Mouse (Mus musculus): ENCODE measurements around the gene Nln. TPM values are rescaled to one million over a fixed set of nuclear protein-coding genes. Genes with fewer than 3 reads are reported as not detected.

Nln gene
- polyA plus RNA-seq, 1 experiment from 2014 or later = 23.5 TPM

DNA sequence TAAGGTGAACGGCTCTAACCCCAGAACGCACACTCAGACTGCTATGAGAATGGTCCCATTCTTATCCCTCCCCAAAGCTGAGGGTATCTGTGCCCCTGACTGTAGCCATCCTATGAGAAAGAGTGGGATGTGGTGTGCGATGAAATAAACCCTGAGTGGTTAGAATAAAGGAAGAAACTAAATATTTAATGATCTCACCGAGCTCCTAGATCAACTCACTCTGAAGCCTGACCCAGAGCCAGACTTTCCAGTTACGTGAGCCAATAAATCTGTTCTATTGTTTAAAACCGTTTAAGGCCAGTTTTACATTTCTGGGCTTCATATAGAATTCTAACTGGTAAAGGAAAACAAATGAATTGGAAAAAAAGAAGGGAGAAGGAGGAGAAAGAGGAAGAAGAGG is 32.4 kb downstream of the Nln start:
- ATAC-seq (ENCODE audit: low FRiP score) (no peak), DNase-seq (ENCODE audit: low spot score, missing footprints) (no peak)
- no peak overlapping the region for H3K4me3 ChIP-seq (ENCODE audit: low read depth, low read length)
- H3K27ac ChIP-seq (ENCODE audit: low read depth, low read length) = no peak overlapping the region
- WGBS = 94% methylated on average over 6 of the region's 6 CpGs
- H3K4me2 ChIP-seq = no peak overlapping the region
- H3K36me3 ChIP-seq (ENCODE audit: control insufficient read depth, insufficient read depth, low read length) = no peaks in the 10 kb centered on the region
- no peaks in the 10 kb centered on the region for H3K27me3 ChIP-seq (ENCODE audit: control insufficient read depth, insufficient read depth, low read length)
- H3K4me1 ChIP-seq (ENCODE audit: control insufficient read depth, insufficient read depth, low read length) = no peaks in the 10 kb centered on the region
- H3K9me3 ChIP-seq (ENCODE audit: control insufficient read depth, low read length) = no peaks in the 10 kb centered on the region
- no peak overlapping the region for H3K9ac ChIP-seq (ENCODE audit: low read length)

DNA sequence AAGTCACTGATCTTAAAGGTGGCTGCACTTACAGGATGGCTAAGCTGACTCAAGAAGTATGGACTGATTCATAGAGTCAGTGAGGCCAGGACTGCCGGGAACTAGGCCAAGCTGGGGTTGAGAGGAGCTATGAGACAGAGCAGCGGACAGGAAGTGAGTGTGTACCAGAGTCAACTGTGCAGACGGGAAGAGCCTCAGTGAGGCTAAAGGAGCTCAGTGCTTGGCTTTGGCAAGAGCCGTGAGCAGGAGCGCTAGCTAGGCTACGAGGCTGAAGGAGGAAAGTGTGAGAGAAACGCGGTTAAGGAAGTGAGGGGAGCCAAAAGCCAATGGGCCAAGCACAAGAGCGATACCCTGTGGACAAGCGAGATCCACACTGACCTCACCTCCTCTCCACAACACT is 34.7 kb downstream of the Nln start:
- H3K4me3 ChIP-seq (ENCODE audit: low read depth, low read length) = no peak overlapping the region
- no peak overlapping the region for H3K27ac ChIP-seq (ENCODE audit: low read depth, low read length)
- no peak overlapping the region for H3K9ac ChIP-seq (ENCODE audit: low read length)
- WGBS = 84% methylated on average over 10 of the region's 10 CpGs
- no peak for ATAC-seq (ENCODE audit: low FRiP score)
- no peak for DNase-seq (ENCODE audit: low spot score, missing footprints)
- H3K36me3 ChIP-seq (ENCODE audit: control insufficient read depth, insufficient read depth, low read length) = no peaks in the 10 kb centered on the region
- H3K4me2 ChIP-seq = no peak overlapping the region
- no peaks in the 10 kb centered on the region for H3K4me1 ChIP-seq (ENCODE audit: control insufficient read depth, insufficient read depth, low read length)
- H3K9me3 ChIP-seq (ENCODE audit: control insufficient read depth, low read length) = no peaks in the 10 kb centered on the region
- no peaks in the 10 kb centered on the region for H3K27me3 ChIP-seq (ENCODE audit: control insufficient read depth, insufficient read depth, low read length)

DNA sequence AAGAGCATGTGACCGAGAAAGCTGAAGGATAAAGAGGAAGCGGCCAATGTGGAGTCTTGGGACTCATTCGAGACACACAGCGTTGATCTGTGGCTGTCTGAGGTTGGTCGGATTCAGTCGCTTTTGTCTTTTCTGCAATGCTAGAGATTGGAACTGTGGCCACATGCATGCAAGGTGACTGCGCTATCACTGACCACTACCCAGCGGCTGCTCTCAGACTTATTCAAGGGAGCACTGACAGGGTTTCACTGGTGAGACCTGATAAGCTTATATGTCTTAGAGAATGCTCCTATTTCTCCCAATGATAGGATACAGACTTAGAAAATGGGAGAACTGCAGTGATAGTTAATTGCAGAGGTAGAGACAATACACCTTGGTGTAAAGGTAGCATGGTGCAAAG is 35.2 kb downstream of the Nln start:
- no peaks in the 10 kb centered on the region for H3K36me3 ChIP-seq (ENCODE audit: control insufficient read depth, insufficient read depth, low read length)
- no peak overlapping the region for H3K27ac ChIP-seq (ENCODE audit: low read depth, low read length)
- no peaks in the 10 kb centered on the region for H3K9me3 ChIP-seq (ENCODE audit: control insufficient read depth, low read length)
- H3K27me3 ChIP-seq (ENCODE audit: control insufficient read depth, insufficient read depth, low read length) = no peaks in the 10 kb centered on the region
- WGBS = 98% methylated on average over 8 of the region's 8 CpGs
- H3K4me2 ChIP-seq = no peak overlapping the region
- no peak overlapping the region for H3K9ac ChIP-seq (ENCODE audit: low read length)
- DNase-seq (ENCODE audit: low spot score, missing footprints) (no peak), ATAC-seq (ENCODE audit: low FRiP score) (no peak)
- no peaks in the 10 kb centered on the region for H3K4me1 ChIP-seq (ENCODE audit: control insufficient read depth, insufficient read depth, low read length)
- H3K4me3 ChIP-seq (ENCODE audit: low read depth, low read length) = no peak overlapping the region

DNA sequence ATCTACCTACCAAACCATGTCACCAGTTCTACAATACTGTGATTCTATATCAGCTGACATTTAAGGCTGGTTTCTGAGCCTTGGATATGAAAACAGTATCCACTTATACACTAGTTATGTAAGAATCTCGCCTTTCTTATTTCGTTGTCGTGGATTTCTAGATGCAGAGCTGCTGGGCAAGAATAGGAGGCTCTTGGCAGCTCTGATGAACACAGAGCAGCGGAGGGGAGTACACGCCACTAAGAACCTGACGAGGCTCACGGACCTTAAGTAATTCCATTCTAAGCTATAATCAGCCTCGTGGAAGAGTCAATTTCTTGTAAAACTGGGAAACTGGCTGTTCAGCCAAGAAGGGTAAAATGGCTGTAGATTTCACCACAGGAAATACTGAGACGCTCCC is 37.1 kb downstream of the Nln start:
- Histone ChIP-seq H3K9ac (ENCODE audit: low read length) (no peak overlapping the region), H3K4me1 (ENCODE audit: control insufficient read depth, insufficient read depth, low read length) (no peaks in the 10 kb centered on the region), H3K36me3 (ENCODE audit: control insufficient read depth, insufficient read depth, low read length) (no peaks in the 10 kb centered on the region), H3K27me3 (ENCODE audit: control insufficient read depth, insufficient read depth, low read length) (no peaks in the 10 kb centered on the region), H3K4me2 (no peak overlapping the region), H3K27ac (ENCODE audit: low read depth, low read length) (no peak overlapping the region), H3K4me3 (ENCODE audit: low read depth, low read length) (no peak overlapping the region), H3K9me3 (ENCODE audit: control insufficient read depth, low read length) (no peaks in the 10 kb centered on the region)
- ATAC-seq (ENCODE audit: low FRiP score) = no peak
- no peak for DNase-seq (ENCODE audit: low spot score, missing footprints)
- WGBS = 94% methylated on average over 9 of the region's 9 CpGs

DNA sequence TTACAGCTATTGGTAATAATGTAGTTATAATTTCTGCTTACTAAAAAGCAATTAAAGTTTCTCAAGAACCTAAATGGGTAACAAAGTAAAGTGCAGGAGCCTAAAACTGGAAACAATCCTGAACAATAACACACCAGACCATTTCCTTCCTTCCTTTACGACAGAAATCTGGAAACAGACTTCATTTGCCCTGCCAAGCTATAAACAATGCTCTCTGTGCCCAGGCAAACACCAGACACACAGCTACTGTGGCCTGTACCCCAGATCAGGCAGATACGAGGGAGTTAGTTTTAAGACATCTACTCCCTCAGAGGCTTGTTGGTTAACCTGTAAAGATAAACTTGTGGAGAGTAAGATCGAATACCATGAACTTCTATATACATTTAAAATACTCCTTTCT is 38.7 kb downstream of the Nln start:
- Histone ChIP-seq H3K4me1 (ENCODE audit: control insufficient read depth, insufficient read depth, low read length) (no peaks in the 10 kb centered on the region), H3K9me3 (ENCODE audit: control insufficient read depth, low read length) (no peaks in the 10 kb centered on the region), H3K9ac (ENCODE audit: low read length) (no peak overlapping the region), H3K4me3 (ENCODE audit: low read depth, low read length) (no peak overlapping the region), H3K27ac (ENCODE audit: low read depth, low read length) (no peak overlapping the region), H3K36me3 (ENCODE audit: control insufficient read depth, insufficient read depth, low read length) (no peaks in the 10 kb centered on the region), H3K4me2 (no peak overlapping the region), H3K27me3 (ENCODE audit: control insufficient read depth, insufficient read depth, low read length) (no peaks in the 10 kb centered on the region)
- DNase-seq (ENCODE audit: low spot score, missing footprints) (no peak), ATAC-seq (ENCODE audit: low FRiP score) (no peak)
- WGBS = 93% methylated on average over 3 of the region's 3 CpGs

DNA sequence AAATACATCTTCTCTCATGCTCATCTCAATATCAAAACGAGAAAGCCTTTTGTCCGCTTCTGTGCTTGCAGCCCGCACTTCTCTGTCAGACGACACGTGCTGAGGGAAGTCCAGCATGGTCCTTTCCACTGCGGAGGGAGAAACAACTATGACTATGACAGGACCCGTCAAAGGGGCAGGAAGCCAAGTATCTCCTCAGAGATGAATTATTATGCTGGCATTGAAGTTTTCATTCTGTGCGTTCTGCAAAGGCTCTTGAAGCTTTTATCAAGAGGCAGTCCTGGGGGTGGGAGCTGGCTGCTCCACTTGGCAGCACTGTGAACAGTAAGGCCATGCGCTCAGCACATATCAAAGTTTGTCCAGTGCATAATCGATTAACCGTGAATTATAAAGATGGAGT is 40.2 kb downstream of the Nln start:
- Histone ChIP-seq H3K4me3 (ENCODE audit: low read depth, low read length) (no peak overlapping the region), H3K9ac (ENCODE audit: low read length) (no peak overlapping the region), H3K4me2 (no peak overlapping the region), H3K9me3 (ENCODE audit: control insufficient read depth, low read length) (no peaks in the 10 kb centered on the region), H3K27ac (ENCODE audit: low read depth, low read length) (no peak overlapping the region), H3K27me3 (ENCODE audit: control insufficient read depth, insufficient read depth, low read length) (no peaks in the 10 kb centered on the region), H3K4me1 (ENCODE audit: control insufficient read depth, insufficient read depth, low read length) (no peaks in the 10 kb centered on the region), H3K36me3 (ENCODE audit: control insufficient read depth, insufficient read depth, low read length) (no peaks in the 10 kb centered on the region)
- 92% methylated on average over 11 of the region's 11 CpGs for WGBS
- no peak for ATAC-seq (ENCODE audit: low FRiP score)
- no peak for DNase-seq (ENCODE audit: low spot score, missing footprints)

DNA sequence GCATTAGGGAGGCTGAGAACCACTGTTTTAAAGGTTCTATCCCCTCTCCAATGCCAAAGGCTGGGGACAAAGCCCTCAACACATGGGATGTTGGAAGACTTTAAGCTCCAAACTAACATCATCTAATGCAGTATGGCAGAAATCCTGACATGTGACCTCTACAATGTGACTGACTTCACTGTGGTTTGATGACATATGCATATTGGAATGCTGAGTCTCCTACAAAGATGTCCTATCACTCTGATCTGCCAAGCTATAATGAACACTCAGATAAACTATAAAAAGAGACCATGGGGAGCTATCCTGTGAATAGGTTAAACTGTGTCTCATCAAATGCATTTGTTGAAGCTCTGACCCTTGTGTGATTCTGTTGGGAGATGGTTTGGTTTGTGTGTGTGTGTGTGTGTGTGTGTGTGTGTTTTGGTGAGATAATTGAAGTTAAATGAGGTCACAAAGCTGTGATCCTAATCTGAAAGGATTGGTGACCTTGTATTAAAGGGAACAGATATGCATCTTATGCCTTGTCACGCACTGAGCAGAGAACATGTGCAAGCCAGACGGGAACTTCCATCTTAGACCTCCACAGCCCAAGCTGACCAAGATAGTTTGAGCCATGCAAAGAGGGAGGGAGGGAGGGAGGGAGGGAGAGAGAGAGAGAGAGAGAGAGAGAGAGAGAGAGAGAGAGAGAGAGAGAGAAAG is 43.6 kb downstream of the Nln start:
- Histone ChIP-seq H3K27ac (ENCODE audit: low read depth, low read length) (no peak overlapping the region), H3K4me2 (no peak overlapping the region), H3K27me3 (ENCODE audit: control insufficient read depth, insufficient read depth, low read length) (no peaks in the 10 kb centered on the region), H3K4me3 (ENCODE audit: low read depth, low read length) (no peak overlapping the region), H3K4me1 (ENCODE audit: control insufficient read depth, insufficient read depth, low read length) (no peaks in the 10 kb centered on the region), H3K36me3 (ENCODE audit: control insufficient read depth, insufficient read depth, low read length) (no peaks in the 10 kb centered on the region), H3K9me3 (ENCODE audit: control insufficient read depth, low read length) (no peaks in the 10 kb centered on the region), H3K9ac (ENCODE audit: low read length) (no peak overlapping the region)
- WGBS = 84% methylated on average over 2 of the region's 2 CpGs
- DNase-seq (ENCODE audit: low spot score, missing footprints) = no peak
- no peak for ATAC-seq (ENCODE audit: low FRiP score)

DNA sequence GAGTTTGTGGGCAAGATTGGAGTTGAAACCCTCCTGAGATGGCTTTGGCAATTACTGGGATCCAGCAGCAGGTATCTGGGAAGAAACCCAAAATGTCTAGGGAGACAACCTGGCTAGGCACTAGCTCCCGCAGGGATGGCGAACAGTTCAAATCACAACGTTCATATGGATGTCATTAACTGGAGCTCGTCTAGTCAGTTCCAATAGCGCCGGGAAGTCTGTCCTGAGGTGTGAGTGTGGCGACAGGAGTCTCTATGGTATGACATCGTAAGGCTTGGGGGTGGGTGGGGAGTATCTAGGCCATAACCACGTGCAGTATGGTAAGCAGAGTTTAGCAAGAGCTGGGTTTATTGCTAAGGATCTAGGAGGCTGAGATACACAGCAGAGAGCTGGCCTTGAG is 46.4 kb downstream of the Nln start:
- H3K27ac ChIP-seq (ENCODE audit: low read depth, low read length) = no peak overlapping the region
- no peaks in the 10 kb centered on the region for H3K4me1 ChIP-seq (ENCODE audit: control insufficient read depth, insufficient read depth, low read length)
- H3K9ac ChIP-seq (ENCODE audit: low read length) = no peak overlapping the region
- no peaks in the 10 kb centered on the region for H3K27me3 ChIP-seq (ENCODE audit: control insufficient read depth, insufficient read depth, low read length)
- H3K9me3 ChIP-seq (ENCODE audit: control insufficient read depth, low read length) = no peaks in the 10 kb centered on the region
- H3K36me3 ChIP-seq (ENCODE audit: control insufficient read depth, insufficient read depth, low read length) = no peaks in the 10 kb centered on the region
- DNase-seq (ENCODE audit: low spot score, missing footprints) = no peak
- no peak for ATAC-seq (ENCODE audit: low FRiP score)
- no peak overlapping the region for H3K4me3 ChIP-seq (ENCODE audit: low read depth, low read length)
- WGBS = 89% methylated on average over 9 of the region's 9 CpGs
- H3K4me2 ChIP-seq = no peak overlapping the region

DNA sequence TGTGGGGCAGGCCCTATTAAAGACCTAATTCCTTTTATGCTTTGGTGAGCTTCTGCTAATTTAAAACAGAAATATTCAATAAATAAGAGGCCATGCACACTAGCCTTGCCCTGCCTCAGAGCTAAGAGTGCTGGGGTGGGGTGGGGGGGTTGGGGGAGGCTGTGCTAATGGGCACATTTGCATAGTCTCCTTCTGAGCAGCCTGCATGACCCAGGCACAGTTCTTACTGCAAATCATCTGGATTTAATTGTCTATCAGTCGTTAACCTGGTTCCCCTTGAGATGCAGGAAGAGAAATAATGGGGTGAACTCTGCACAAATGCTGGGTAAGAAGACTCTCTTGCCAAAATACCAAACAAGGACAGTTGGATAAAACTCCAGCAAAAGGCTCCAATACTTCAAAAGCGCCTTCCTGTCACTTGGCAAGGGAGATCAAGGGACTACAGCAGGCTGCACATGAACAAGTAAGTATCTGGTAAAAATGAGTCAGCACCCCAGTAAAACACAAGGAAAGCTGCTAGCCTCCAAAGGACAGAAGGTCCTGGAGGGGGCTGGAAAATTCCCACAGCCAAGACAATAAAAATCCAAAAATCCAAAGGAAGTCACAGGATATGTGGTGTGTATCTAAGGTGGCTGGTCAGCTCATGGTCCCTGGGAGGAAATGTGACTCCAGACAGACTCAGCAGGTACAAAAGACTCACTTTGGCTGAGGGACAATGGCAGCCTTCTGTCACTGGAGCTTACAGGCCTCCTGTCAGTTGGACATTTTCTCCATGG is 47.3 kb downstream of the Nln start:
- Histone ChIP-seq H3K4me2 (no peak overlapping the region), H3K9ac (ENCODE audit: low read length) (no peak overlapping the region), H3K9me3 (ENCODE audit: control insufficient read depth, low read length) (no peaks in the 10 kb centered on the region), H3K27me3 (ENCODE audit: control insufficient read depth, insufficient read depth, low read length) (no peaks in the 10 kb centered on the region), H3K4me3 (ENCODE audit: low read depth, low read length) (no peak overlapping the region), H3K27ac (ENCODE audit: low read depth, low read length) (no peak overlapping the region), H3K4me1 (ENCODE audit: control insufficient read depth, insufficient read depth, low read length) (no peaks in the 10 kb centered on the region), H3K36me3 (ENCODE audit: control insufficient read depth, insufficient read depth, low read length) (no peaks in the 10 kb centered on the region)
- ATAC-seq (ENCODE audit: low FRiP score) (no peak), DNase-seq (ENCODE audit: low spot score, missing footprints) (no peak)
- WGBS = 75% methylated on average over 2 of the region's 2 CpGs

Data from midbrain, embryonic 11.5 days (tissue).